Mouse (Mus musculus): ENCODE measurements at regions not wholly inside any gene's neighbourhood (a gene's known extent, or its start where the extent isn't known, plus 50 kb on each side); places are given as distances from the start of the nearest gene placed in this dataset.

DNA sequence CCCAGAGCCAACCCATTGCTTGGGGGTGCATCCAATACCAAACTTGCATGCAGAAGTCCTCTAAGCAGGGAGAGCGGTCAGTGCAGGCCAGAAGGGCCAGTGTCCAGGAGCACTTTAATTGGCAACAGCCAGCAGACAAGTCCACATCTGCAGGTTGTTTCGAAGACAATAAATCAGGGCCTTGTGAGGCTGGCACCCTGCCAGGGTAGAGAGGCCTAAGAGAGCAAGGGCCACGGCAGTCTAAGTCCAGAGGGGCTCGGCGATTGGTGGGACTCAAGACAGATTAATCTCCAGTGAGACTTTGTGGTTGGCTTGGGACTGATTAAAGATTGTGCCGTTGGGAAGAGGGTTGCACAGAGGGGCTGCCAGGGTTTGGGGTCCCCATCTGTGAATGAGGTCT lies 68.4 kb upstream of the Actrt2 start:
- TF ChIP-seq CTCF (IDR thresholded peaks at IDR 0.05; ENCODE audit: low read depth, low read length) (no peak), TAL1 (conservative IDR thresholded peaks at IDR 0.05; ENCODE audit: low read depth, low read length) (no peak), GATA2 (IDR thresholded peaks at IDR 0.05; ENCODE audit: borderline replicate concordance, low read depth, low read length) (no peak)
